Mouse (Mus musculus) testis, adult 2 months (tissue): ENCODE measurements around the gene Scn2b.

Experiments used
- CTCF ChIP-seq: fragments of 200-500 bp; IDR thresholded peaks from 2 replicates; pipeline ENCODE4 v1.5.1; 2012; ENCODE audit warnings: low read depth, mild to moderate bottlenecking, inconsistent platforms, low read length, moderate library complexity; ENCODE audit not compliant: control insufficient read depth, insufficient read depth, insufficient replicate concordance
- POLR2A ChIP-seq: fragments of 200-500 bp; IDR thresholded peaks from 2 replicates; pipeline ENCODE4 v1.6.1; 2012; ENCODE audit warnings: low read depth, mild to moderate bottlenecking, inconsistent platforms, low read length, moderate library complexity; ENCODE audit not compliant: control insufficient read depth

DNA sequence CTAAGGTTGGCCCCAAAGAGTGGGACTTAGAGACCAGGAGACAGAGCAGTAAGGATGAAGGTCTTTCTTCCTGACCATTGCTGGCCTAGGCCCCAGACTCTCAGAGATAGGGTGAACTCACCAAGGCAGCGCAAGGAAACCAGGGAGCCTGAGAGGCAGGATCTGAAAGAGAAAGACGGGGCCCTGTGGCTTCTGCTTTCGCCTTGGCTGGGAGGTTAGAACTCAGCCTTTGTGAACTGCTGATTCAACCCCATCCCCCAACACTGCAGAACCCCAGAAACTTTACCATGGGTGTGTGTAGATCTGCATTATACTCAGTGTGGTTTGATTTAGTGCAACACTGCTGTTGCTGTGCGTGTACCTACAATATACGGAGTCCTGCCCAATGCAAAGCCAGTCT is 61.7 kb downstream of the Scn2b start:
- TF ChIP-seq CTCF, result no peak
- TF ChIP-seq POLR2A, result no peak
